Mouse (Mus musculus): Measurements from ENCODE around the gene H2-DMb2. TPM values are rescaled to one million over a fixed set of nuclear protein-coding genes. Genes with fewer than 3 reads are reported as not detected.

H2-DMb2 gene
- polyA plus RNA-seq, 1 experiment from 2014 or later = 0.35 TPM

- Histone ChIP-seq H3K4me2 (peak overlapping the region; percentile 35), H3K27me3 (replicated peaks) (peaks cover 9% of the 10 kb centered on the region; the same call in 1 of the 2 replicates), H3K27ac (no peak overlapping the region), H3K36me3 (no peaks in the 10 kb centered on the region), H3K4me3 (0 out of 2 replicates have a peak overlapping the region, but pooled peaks have one; percentile 7), H3K9me3 (replicated peaks) (peaks cover 6% of the 10 kb centered on the region), H3K4me1 (no peaks in the 10 kb centered on the region), H3K9ac (no peak overlapping the region)
- ATAC-seq = no peak
- 23% methylated on average over 13 of the region's 13 CpGs for WGBS (ENCODE audit: insufficient replicate concordance)
Observed at GRCm38 (mm10) chr17:34170877-34171498, 27.9 kb downstream of the H2-DMb2 start.

- peaks cover 15% of the 10 kb centered on the region for H3K9me3 ChIP-seq (replicated peaks)
- peaks cover 9% of the 10 kb centered on the region; the same call in 1 of the 2 replicates for H3K27me3 ChIP-seq (replicated peaks)
- no peaks in the 10 kb centered on the region for H3K36me3 ChIP-seq
- no peak overlapping the region for H3K27ac ChIP-seq
- H3K4me3 ChIP-seq = no peak overlapping the region
- 85% methylated on average over 5 of the region's 5 CpGs for WGBS (ENCODE audit: insufficient replicate concordance)
- no peaks in the 10 kb centered on the region for H3K4me1 ChIP-seq
- no peak overlapping the region for H3K4me2 ChIP-seq
- no peak overlapping the region for H3K9ac ChIP-seq
- no peak for ATAC-seq
Observed at GRCm38 (mm10) chr17:34172528-34172927, 29.4 kb downstream of the H2-DMb2 start.

GRCm38 (mm10) chr17:34174075-34174474 is 31.0 kb downstream of the H2-DMb2 start:
- H3K27me3 ChIP-seq (replicated peaks) = peaks cover 9% of the 10 kb centered on the region; the same call in 1 of the 2 replicates

GRCm38 (mm10) chr17:34177179-34177578 is 34.1 kb downstream of the H2-DMb2 start:
- no peak for ATAC-seq
- WGBS (ENCODE audit: insufficient replicate concordance) = 60% methylated on average over 4 of the region's 4 CpGs
- Histone ChIP-seq H3K4me2 (no peak overlapping the region), H3K9me3 (replicated peaks) (peaks cover 18% of the 10 kb centered on the region), H3K36me3 (no peaks in the 10 kb centered on the region), H3K9ac (no peak overlapping the region), H3K27ac (no peak overlapping the region), H3K4me1 (no peaks in the 10 kb centered on the region), H3K27me3 (replicated peaks) (0 out of 2 replicates have a peak, but pooled peaks cover 9% of the 10 kb centered on the region), H3K4me3 (no peak overlapping the region)

More at GRCm38 (mm10) chr17:34174075-34174474, 31.0 kb downstream of the H2-DMb2 start:
- Histone ChIP-seq H3K36me3 (no peaks in the 10 kb centered on the region), H3K4me2 (no peak overlapping the region), H3K9ac (no peak overlapping the region), H3K27ac (no peak overlapping the region), H3K9me3 (replicated peaks) (peaks cover 19% of the 10 kb centered on the region), H3K4me1 (no peaks in the 10 kb centered on the region), H3K4me3 (no peak overlapping the region)
- ATAC-seq = no peak
- WGBS (ENCODE audit: insufficient replicate concordance) = 35% methylated on average over 1 of the region's 1 CpGs

- Histone ChIP-seq H3K27me3 (replicated peaks) (peaks cover 14% of the 10 kb centered on the region), H3K27ac (no peak overlapping the region), H3K4me2 (no peak overlapping the region), H3K36me3 (no peaks in the 10 kb centered on the region), H3K4me1 (peaks cover 4% of the 10 kb centered on the region; the same call in 1 of the 2 replicates), H3K4me3 (no peak overlapping the region), H3K9ac (no peak overlapping the region), H3K9me3 (replicated peaks) (peaks cover 13% of the 10 kb centered on the region; the same call in 1 of the 2 replicates)
- WGBS (ENCODE audit: insufficient replicate concordance) = 50% methylated on average over 6 of the region's 6 CpGs
- no peak for ATAC-seq
Observed at GRCm38 (mm10) chr17:34179019-34179418, 35.9 kb downstream of the H2-DMb2 start.

GRCm38 (mm10) chr17:34179913-34180859 is 37.1 kb downstream of the H2-DMb2 start:
- no peak overlapping the region for H3K9ac ChIP-seq
- peaks cover 13% of the 10 kb centered on the region; the same call in 1 of the 2 replicates for H3K9me3 ChIP-seq (replicated peaks)
- ATAC-seq = no peak
- no peaks in the 10 kb centered on the region for H3K36me3 ChIP-seq
- 54% methylated on average over 13 of the region's 13 CpGs for WGBS (ENCODE audit: insufficient replicate concordance)
- H3K4me3 ChIP-seq = no peak overlapping the region
- peaks cover 5% of the 10 kb centered on the region; the same call in 1 of the 2 replicates for H3K4me1 ChIP-seq
- no peak overlapping the region for H3K4me2 ChIP-seq
- peaks cover 19% of the 10 kb centered on the region for H3K27me3 ChIP-seq (replicated peaks)
- H3K27ac ChIP-seq = no peak overlapping the region

- H3K4me3 ChIP-seq = no peak overlapping the region
- WGBS (ENCODE audit: insufficient replicate concordance) = 52% methylated on average over 15 of the region's 15 CpGs
Observed at GRCm38 (mm10) chr17:34183564-34184219, 40.6 kb downstream of the H2-DMb2 start.

GRCm38 (mm10) chr17:34185526-34185925 is 42.4 kb downstream of the H2-DMb2 start:
- no peak for ATAC-seq
- peaks cover 71% of the 10 kb centered on the region for H3K27me3 ChIP-seq (replicated peaks)
- peaks cover 25% of the 10 kb centered on the region for H3K4me1 ChIP-seq
- H3K9me3 ChIP-seq (replicated peaks) = no peaks in the 10 kb centered on the region
- no peak overlapping the region for H3K4me3 ChIP-seq
- H3K4me2 ChIP-seq = no peak overlapping the region
- H3K9ac ChIP-seq = no peak overlapping the region
- no peak overlapping the region for H3K27ac ChIP-seq
- WGBS (ENCODE audit: insufficient replicate concordance) = 75% methylated on average over 9 of the region's 9 CpGs
- no peaks in the 10 kb centered on the region for H3K36me3 ChIP-seq

More at GRCm38 (mm10) chr17:34183564-34184219, 40.6 kb downstream of the H2-DMb2 start:
- H3K9me3 ChIP-seq (replicated peaks) = no peaks in the 10 kb centered on the region
- peaks cover 53% of the 10 kb centered on the region for H3K27me3 ChIP-seq (replicated peaks)
- no peak overlapping the region for H3K4me2 ChIP-seq
- ATAC-seq = no peak
- no peaks in the 10 kb centered on the region for H3K36me3 ChIP-seq
- H3K27ac ChIP-seq = no peak overlapping the region
- H3K9ac ChIP-seq = no peak overlapping the region
- peaks cover 25% of the 10 kb centered on the region for H3K4me1 ChIP-seq

- H3K27ac ChIP-seq = no peak overlapping the region
- peak overlapping the region; percentile 88 for H3K4me2 ChIP-seq
- no peaks in the 10 kb centered on the region for H3K36me3 ChIP-seq
- H3K9me3 ChIP-seq (replicated peaks) = no peaks in the 10 kb centered on the region
- H3K27me3 ChIP-seq (replicated peaks) = peaks cover 85% of the 10 kb centered on the region
- H3K4me3 ChIP-seq = peak overlapping the region; percentile 60
- WGBS (ENCODE audit: insufficient replicate concordance) = 4% methylated on average over 14 of the region's 14 CpGs
- peak overlapping the region; percentile 62 for H3K9ac ChIP-seq
- peaks cover 25% of the 10 kb centered on the region for H3K4me1 ChIP-seq
- ATAC-seq = peak; percentile 19; the same call in 1 of the 2 replicates
Observed at GRCm38 (mm10) chr17:34186885-34187260, 43.8 kb downstream of the H2-DMb2 start.

GRCm38 (mm10) chr17:34187261-34187916 is 44.3 kb downstream of the H2-DMb2 start, which contains the start of the genes Tap1 and Psmb9:
TSS of gene Tap1 (plus strand) at chr17:34187553.
TSS of gene Psmb9 (minus strand) at chr17:34187764.
- WGBS (ENCODE audit: insufficient replicate concordance) = under 1% methylated on average over 46 of the region's 46 CpGs
- H3K9ac ChIP-seq = peak within 1 kb of the TSS; percentile 62
- H3K4me2 ChIP-seq = peak within 1 kb of the TSS; percentile 88
- H3K36me3 ChIP-seq = no peaks in the 10 kb centered on the region
- H3K27ac ChIP-seq = no peak within 1 kb of the TSS
- H3K9me3 ChIP-seq (replicated peaks) = no peaks in the 10 kb centered on the region
- peaks cover 25% of the 10 kb centered on the region for H3K4me1 ChIP-seq
- peak; percentile 87 for ATAC-seq
- peak within 1 kb of the TSS; percentile 60 for H3K4me3 ChIP-seq
- H3K27me3 ChIP-seq (replicated peaks) = peaks cover 90% of the 10 kb centered on the region

GRCm38 (mm10) chr17:34188010-34188409 is 44.9 kb downstream of the H2-DMb2 start:
- Histone ChIP-seq H3K27ac (no peak overlapping the region), H3K9me3 (replicated peaks) (no peaks in the 10 kb centered on the region), H3K4me3 (peak overlapping the region; percentile 60), H3K4me1 (peaks cover 25% of the 10 kb centered on the region), H3K27me3 (replicated peaks) (peaks cover 96% of the 10 kb centered on the region), H3K9ac (peak overlapping the region; percentile 62), H3K4me2 (peak overlapping the region; percentile 88), H3K36me3 (no peaks in the 10 kb centered on the region)
- ATAC-seq = peak; percentile 6; the same call in 1 of the 2 replicates
- WGBS (ENCODE audit: insufficient replicate concordance) = 2% methylated on average over 20 of the region's 20 CpGs
